Mouse (Mus musculus) spleen, adult 10 weeks (tissue): ENCODE data around the gene Zfp488. TPM values are rescaled to one million over a fixed set of nuclear protein-coding genes. Genes with fewer than 3 reads are reported as not detected.

Experiments used
- polyA plus RNA-seq: library from polyadenylated mRNA; stranded (reverse); fragments of 350-450 nt; fragmentation: Illumina TruSeq; extraction: RNeasy Lipid Tissue Mini Kit (QIAGEN cat#74804); gene quantifications from one replicate; pipeline ENCODE4 v1.2.3, GENCODE M21; 2015; ENCODE audit warnings: low replicate concordance; ENCODE audit not compliant: insufficient read depth

The Zfp488 gene
- polyA plus RNA-seq, result 0.06 TPM

DNA sequence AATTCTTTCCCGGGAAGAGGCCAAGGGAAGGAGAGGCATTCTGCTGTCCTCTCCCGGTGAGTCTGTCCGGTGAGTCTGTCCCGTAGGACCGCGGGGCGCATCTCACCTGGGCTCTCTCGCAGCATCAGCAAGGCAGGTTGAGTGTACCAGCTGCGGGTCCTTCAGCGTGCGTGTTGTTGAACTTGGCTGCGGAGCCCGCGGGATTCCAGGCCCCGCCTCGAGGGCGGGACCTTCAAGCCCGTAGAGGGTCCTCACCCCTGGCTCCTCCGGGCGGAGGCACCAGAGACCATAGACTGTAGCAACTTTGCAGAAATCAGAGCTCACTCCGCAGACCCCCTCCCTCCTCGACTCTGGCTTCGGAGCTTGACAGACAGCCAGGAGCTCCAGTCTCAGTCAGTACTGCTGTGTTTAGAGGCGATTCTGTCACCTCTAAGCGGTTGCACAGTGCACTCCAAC is at the start of gene Zfp488:
Gene Zfp488 (minus strand): TSS at position 161 of the 456 bp plus-strand sequence.

GRCm38 (mm10) chr14:34016381-34016780 is 37.8 kb upstream of the Zfp488 start, which contains the start of gene Gm5460:
Gene Gm5460, plus strand, starts transcription at chr14:34016758.

GRCm38 (mm10) chr14:34015063-34015462 is 36.5 kb upstream of the Zfp488 start, which contains the start of gene Gm30083:
Gene Gm30083, minus strand, starts transcription at chr14:34015182.

DNA sequence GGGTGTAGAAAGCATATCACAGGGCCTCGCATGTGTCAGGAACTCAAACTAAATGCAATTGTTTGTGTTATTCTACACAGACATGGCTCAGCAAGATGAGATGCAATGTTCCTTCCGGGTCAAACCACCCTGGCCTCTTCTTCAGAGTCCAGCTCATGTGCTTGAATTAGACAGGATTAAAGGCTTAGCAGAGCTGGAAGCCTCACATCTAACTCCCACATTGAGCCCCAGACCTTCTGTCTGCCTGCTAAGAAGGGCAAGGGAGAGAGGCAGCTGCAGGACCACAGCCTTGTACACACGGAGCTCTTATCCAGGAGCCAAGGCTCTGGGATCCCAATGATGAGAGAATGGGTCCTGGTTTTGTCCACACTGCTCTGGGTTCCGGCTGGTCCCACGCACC is 24.8 kb downstream of the Zfp488 start, which contains the start of gene Rbp3:
Gene Rbp3 (plus strand): TSS at position 243 of the 400 bp plus-strand sequence.

GRCm38 (mm10) chr14:33940739-33941138 is 37.8 kb downstream of the Zfp488 start, which contains the start of gene Gdf2:
Gene Gdf2, plus strand, starts transcription at chr14:33941039.

GRCm38 (mm10) chr14:33923168-33924070 is 55.1 kb downstream of the Zfp488 start, which contains the start of gene Gdf10:
Gene Gdf10, plus strand, starts transcription at chr14:33923587.

Other genes starting within 250 kb of the Zfp488 start
- 6.9 TPM for gene Gdf10, start 55.2 kb downstream of the Zfp488 start, polyA plus RNA-seq
- 0.07 TPM for gene Gdf2, start 37.7 kb downstream of the Zfp488 start, polyA plus RNA-seq
- not detected for gene Rbp3, start 24.8 kb downstream of the Zfp488 start, polyA plus RNA-seq
- gene Gm30083, start 36.4 kb upstream of the Zfp488 start, polyA plus RNA-seq, result not detected
- gene Gm5460, start 38.0 kb upstream of the Zfp488 start, polyA plus RNA-seq, result not detected
- gene Antxrl, start 73.9 kb upstream of the Zfp488 start, polyA plus RNA-seq, result not detected
- gene Anxa8, start 107.2 kb upstream of the Zfp488 start, polyA plus RNA-seq, result 0.48 TPM
- gene A630023A22Rik, start 124.0 kb upstream of the Zfp488 start, polyA plus RNA-seq, result not detected
- not detected for gene Npy4r, start 173.7 kb upstream of the Zfp488 start, polyA plus RNA-seq
- 0.14 TPM for gene Gprin2, start 222.9 kb upstream of the Zfp488 start, polyA plus RNA-seq
- 3.2 TPM for gene Syt15, start 240.8 kb upstream of the Zfp488 start, polyA plus RNA-seq